Mouse (Mus musculus) lung, embryonic 14.5 days (tissue): ENCODE data around the gene Cerk. TPM values are rescaled to one million over a fixed set of nuclear protein-coding genes. Genes with fewer than 3 reads are reported as not detected.
"Not testable (repeated sequence)": the region's sequence is repeated elsewhere in the genome, so short reads cannot be mapped to it uniquely, and the experiment has no call there.

Experiments
- ATAC-seq: fragments of 200-750 bp; cut with Nextera tagmentation; 2 replicates; pipeline ENCODE4 v1.8.0; 2017; ENCODE audit warnings: mild to moderate bottlenecking, moderate TSS enrichment, moderate library complexity; ENCODE audit not compliant: insufficient read depth
- DNase-seq: peaks from one replicate; pipeline ENCODE4 v3.0.0-alpha.2; 2015
- H3K27ac ChIP-seq: fragments of 300-500 bp; sonication (generic); 2 replicates; pipeline ENCODE4 v1.5.1; 2014; ENCODE audit warnings: low read depth, mild to moderate bottlenecking, moderate library complexity
- H3K27me3 ChIP-seq: fragments of 300-500 bp; sonication (generic); 2 replicates; pipeline ENCODE4 v1.6.1; 2014; ENCODE audit warnings: low read length, control low read depth; ENCODE audit not compliant: insufficient read depth
- H3K36me3 ChIP-seq: fragments of 300-500 bp; sonication (generic); 2 replicates; pipeline ENCODE4 v1.6.1; 2014; ENCODE audit warnings: control low read depth; ENCODE audit not compliant: insufficient read depth
- H3K4me1 ChIP-seq: fragments of 300-500 bp; sonication (generic); 2 replicates; pipeline ENCODE4 v1.6.1; 2014; ENCODE audit warnings: antibody characterized with exemption, control low read depth; ENCODE audit not compliant: insufficient read depth
- H3K4me2 ChIP-seq: fragments of 300-500 bp; sonication (generic); 2 replicates; pipeline ENCODE4 v1.6.1; 2014; ENCODE audit warnings: mild to moderate bottlenecking
- H3K4me3 ChIP-seq: fragments of 300-500 bp; sonication (generic); 2 replicates; pipeline ENCODE4 v1.5.1; 2014; ENCODE audit warnings: low read depth, low read length
- H3K9ac ChIP-seq: fragments of 300-500 bp; sonication (generic); 2 replicates; pipeline ENCODE4 v1.6.1; 2014
- H3K9me3 ChIP-seq: fragments of 300-500 bp; sonication (generic); 2 replicates; pipeline ENCODE4 v1.6.1; 2016; ENCODE audit warnings: low read depth, low read length, control low read depth
- CTCF ChIP-seq: IDR thresholded peaks from 2 replicates; pipeline ENCODE4 v1.5.1; 2016; ENCODE audit warnings: antibody characterized with exemption, low read depth
- WGBS: fragments of 180-500 bp; shearing (Covaris S2); extraction: QIAGEN DNeasy Blood & Tissue Kit; methylation state at CpG from one replicate; pipeline ENCODE4 v1.1.7; 2014; 5-methylcytosine and 5-hydroxymethylcytosine counted together
- polyA plus RNA-seq: library from polyadenylated mRNA; unstranded; fragments of >200 nt; fragmentation: Nextera tagmentation; extraction: Ambion mirVana; gene quantifications from 2 replicates; pipeline ENCODE4 v1.2.1, GENCODE M21; 2014

Cerk gene
- polyA plus RNA-seq, 1 experiment from 2014 or later = 34.2 TPM

DNA sequence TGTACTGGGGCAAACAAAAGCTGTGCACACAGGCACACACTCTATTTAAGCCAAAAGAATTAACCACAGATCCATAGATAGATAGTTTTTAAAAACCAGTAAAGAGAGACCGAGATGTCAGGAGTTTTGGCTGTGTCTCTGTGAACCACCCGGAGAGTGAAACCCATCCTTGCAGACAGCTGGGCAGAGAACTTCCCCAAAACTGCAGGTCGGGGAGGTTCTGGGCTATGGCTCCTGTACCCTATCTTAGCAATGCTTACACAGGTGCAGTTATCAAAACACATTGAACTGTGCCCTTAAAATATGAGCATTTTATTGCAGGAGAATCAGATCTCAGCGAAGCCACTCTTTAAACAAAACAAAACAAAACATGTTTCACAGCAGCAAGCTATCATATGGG lies 5.5 kb downstream of the Cerk start:
- no peaks in the 10 kb centered on the region for H3K27me3 ChIP-seq
- no peak overlapping the region for H3K27ac ChIP-seq
- H3K36me3 ChIP-seq = no peaks in the 10 kb centered on the region
- TF ChIP-seq CTCF = no peak
- ATAC-seq = no peak
- 66% methylated on average over 4 of the region's 4 CpGs for WGBS
- H3K4me3 ChIP-seq = no peak overlapping the region
- no peak overlapping the region for H3K4me2 ChIP-seq
- no peak overlapping the region for H3K9ac ChIP-seq
- DNase-seq = no peak
- peaks cover 30% of the 10 kb centered on the region for H3K4me1 ChIP-seq
- H3K9me3 ChIP-seq = no peaks in the 10 kb centered on the region

DNA sequence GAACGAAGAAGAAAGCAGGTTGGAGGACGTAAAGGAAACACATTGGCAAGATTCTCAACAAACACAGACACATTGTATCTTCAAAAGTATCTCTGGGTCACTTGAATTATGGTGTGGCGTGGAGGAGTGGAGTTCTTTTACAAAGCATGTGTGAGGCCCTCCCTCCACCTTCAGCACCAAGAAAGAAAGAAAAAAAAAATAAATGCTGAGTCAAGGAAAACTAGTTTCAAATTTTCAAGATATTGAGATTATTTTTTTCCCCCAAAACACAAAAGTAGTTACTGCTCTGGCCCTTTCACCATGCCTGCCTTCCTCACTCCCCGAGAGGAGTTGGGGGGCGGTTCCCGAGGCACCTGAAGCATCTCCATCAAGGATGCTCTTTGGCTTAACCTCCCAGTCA lies 7.3 kb downstream of the Cerk start:
- Histone ChIP-seq H3K9ac (no peak overlapping the region), H3K36me3 (no peaks in the 10 kb centered on the region), H3K4me1 (peaks cover 33% of the 10 kb centered on the region), H3K9me3 (no peaks in the 10 kb centered on the region), H3K4me3 (no peak overlapping the region), H3K4me2 (no peak overlapping the region), H3K27me3 (no peaks in the 10 kb centered on the region), H3K27ac (no peak overlapping the region)
- 82% methylated on average over 6 of the region's 6 CpGs for WGBS
- ATAC-seq (no peak), DNase-seq (no peak)
- TF ChIP-seq CTCF = no peak

DNA sequence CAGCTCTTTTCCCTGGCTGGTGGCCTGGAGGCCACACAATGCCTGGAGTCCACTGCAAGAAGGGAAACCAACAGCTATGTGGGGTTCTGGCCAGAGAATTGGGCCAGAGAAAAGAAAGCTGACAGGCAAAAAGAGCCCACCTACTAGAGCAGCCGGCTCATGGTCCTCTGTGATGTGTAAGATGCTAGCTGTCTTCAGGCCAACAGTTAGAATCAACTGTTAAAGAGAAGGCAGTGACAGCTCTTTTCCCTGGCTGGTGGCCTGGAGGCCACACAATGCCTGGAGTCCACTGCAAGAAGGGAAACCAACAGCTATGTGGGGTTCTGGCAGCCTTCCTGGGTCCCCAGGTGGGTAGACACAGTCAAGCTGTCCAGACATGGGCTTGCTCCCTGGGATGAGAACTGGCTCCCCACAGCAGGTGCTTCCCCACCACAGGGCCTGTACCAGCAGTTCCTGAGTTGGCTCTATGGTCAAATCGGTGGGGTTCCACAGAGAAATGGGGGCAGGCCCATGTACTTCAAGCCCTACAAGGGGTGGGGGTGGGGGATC lies 8.2 kb downstream of the Cerk start:
- H3K36me3 ChIP-seq, H3K4me3 ChIP-seq, H3K27me3 ChIP-seq, H3K4me2 ChIP-seq, H3K9ac ChIP-seq, H3K9me3 ChIP-seq: not testable (repeated sequence)
- WGBS = 85% methylated on average over 1 of the region's 2 CpGs
- Histone ChIP-seq H3K4me1 (peaks cover 33% of the 10 kb centered on the region), H3K27ac (peak overlapping the region; percentile 25; the same call in 1 of the 2 replicates)
- DNase-seq (peak; percentile 78), ATAC-seq (peak; percentile 87)

DNA sequence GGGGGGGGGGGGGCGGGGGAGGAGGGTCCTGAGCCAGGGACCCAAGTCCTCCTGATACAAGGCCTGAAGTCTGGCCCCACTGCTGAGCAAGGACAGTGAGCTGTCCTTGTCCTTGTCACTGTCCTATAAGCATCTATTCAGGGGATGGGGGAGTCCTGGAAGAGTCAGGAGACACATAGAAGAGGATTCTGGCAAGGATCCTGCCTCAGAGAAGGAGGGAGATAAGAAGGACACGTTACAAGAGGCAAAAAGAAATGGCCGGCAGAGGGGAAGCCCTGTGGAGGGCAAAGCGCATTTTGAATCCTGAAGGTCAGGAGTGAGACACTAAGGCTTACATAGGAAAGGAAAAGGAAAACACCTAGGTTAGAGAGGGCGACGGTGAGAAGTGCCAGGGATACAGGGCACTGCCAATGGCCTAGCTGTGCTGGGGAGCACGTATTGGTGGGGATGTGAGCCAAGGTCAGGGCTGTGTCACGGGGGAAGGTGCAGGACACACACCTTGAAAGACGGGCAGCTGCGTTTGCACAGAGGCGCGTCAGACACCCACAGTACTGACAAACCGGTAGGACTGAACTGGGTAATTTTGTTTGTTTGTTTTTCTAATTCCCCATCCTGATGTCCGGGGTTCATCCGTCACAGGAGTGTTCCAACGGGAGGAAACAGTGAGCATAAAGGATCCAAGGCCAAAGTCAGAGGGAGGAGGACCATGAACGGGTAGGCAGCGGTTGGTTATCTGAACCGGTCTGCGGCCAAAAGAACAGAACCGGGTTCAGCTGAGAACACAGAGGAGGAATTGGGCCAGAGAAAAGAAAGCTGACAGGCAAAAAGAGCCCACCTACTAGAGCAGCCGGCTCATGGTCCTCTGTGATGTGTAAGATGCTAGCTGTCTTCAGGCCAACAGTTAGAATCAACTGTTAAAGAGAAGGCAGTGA lies 8.9 kb downstream of the Cerk start:
- TF ChIP-seq CTCF = no peak
- Histone ChIP-seq H3K4me3 (no peak overlapping the region), H3K4me2 (peak overlapping the region; percentile 35; the same call in 1 of the 2 replicates), H3K4me1 (peaks cover 30% of the 10 kb centered on the region), H3K36me3 (no peaks in the 10 kb centered on the region), H3K27ac (peak overlapping the region; percentile 76), H3K27me3 (no peaks in the 10 kb centered on the region), H3K9me3 (no peaks in the 10 kb centered on the region), H3K9ac (no peak overlapping the region)
- ATAC-seq = peak; percentile 92
- peak; percentile 63 for DNase-seq
- WGBS = 32% methylated on average over 21 of the region's 22 CpGs

DNA sequence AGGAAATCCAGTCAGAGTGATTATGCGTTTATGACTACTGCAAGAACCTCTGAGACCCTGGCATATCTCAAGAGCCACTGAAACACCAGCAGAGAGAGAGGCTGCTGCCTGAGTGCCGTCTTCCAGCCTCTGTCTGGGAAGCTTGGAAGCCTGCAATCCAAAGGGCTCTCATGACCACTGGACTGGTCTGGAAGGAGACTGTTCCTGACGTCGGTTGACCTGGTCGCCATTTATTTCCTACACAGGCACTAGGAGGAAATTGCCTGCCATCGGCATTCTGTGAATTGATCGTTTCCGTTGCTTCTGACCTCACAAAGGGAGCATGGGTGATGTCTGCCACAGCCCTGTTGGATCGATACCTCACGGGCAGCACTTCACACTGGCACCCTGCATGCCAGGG lies 9.8 kb downstream of the Cerk start:
- WGBS = 71% methylated on average over 10 of the region's 10 CpGs
- H3K4me3 ChIP-seq = no peak overlapping the region
- H3K9ac ChIP-seq = no peak overlapping the region
- no peaks in the 10 kb centered on the region for H3K27me3 ChIP-seq
- no peak for DNase-seq
- no peak for ATAC-seq
- TF ChIP-seq CTCF = no peak
- no peaks in the 10 kb centered on the region for H3K9me3 ChIP-seq
- H3K4me2 ChIP-seq = no peak overlapping the region
- H3K4me1 ChIP-seq = peaks cover 22% of the 10 kb centered on the region
- H3K36me3 ChIP-seq = no peaks in the 10 kb centered on the region
- H3K27ac ChIP-seq = peak overlapping the region; percentile 76; the same call in 1 of the 2 replicates

DNA sequence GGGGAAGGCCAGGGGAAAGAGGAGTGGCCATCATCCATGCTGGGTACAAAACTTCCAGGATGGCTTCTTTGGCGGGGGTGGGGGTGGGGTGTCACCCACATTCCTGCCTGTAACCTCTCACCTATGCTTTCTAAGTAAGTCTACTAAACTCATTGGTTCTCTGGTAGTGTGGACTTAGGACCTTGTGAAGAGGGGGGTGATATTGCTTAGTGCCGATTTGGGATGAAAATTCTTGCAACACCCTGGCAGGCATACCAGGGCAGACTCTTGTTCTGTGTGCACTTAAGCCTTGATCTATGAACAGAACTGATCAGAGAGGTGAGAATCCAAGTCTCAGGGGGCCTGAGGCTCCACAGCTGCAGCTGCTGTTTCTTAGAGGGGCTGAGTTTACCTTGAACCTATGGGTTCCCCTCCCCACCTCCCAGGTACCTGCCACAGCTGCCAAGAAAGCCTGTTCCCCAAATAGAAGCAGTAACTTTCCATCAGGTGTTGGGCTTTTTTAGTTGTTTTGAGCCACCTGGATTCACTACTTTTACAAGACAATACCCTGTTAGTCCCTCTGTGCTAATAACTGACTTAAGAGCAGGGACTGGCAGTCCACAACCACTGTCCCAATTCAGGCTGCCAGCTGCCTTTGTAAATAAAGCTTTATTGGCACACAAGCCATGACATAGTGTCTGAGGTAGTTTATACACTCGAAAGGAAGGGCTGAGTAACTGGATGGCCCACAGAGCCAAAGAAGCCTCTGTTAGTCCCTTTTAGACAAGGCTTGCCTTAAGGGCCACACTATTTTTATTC lies 10.5 kb downstream of the Cerk start:
- no peak for TF ChIP-seq CTCF
- no peak overlapping the region for H3K4me3 ChIP-seq
- DNase-seq = no peak
- no peak overlapping the region for H3K9ac ChIP-seq
- 62% methylated on average over 3 of the region's 3 CpGs for WGBS
- no peak overlapping the region for H3K4me2 ChIP-seq
- H3K27me3 ChIP-seq = no peaks in the 10 kb centered on the region
- H3K36me3 ChIP-seq = no peaks in the 10 kb centered on the region
- no peak for ATAC-seq
- no peak overlapping the region for H3K27ac ChIP-seq
- peaks cover 21% of the 10 kb centered on the region for H3K4me1 ChIP-seq
- no peaks in the 10 kb centered on the region for H3K9me3 ChIP-seq
